ENCODE assay signal across 16 mouse cellular contexts in genomic region chr5:90641218-90641610, GRCm38 (mm10). TPM values are rescaled to one million over a fixed set of nuclear protein-coding genes. Genes with fewer than 3 reads are reported as not detected.
A peak's percentile ranks its signal among the peaks of the same experiment; 100 is the strongest.
DNase-seq lines count a peak whose midpoint lies in the region; ATAC-seq and TF ChIP-seq lines count a peak whose summit lies in the region.
"Had no signal": no experiment of that assay in that cellular context is flagged by ENCODE, and none has a peak within 500 bp of the region (broad histone marks: within the 10 kb centered on the region; RNA-seq: fewer than 3 reads in every experiment).

No protein-coding gene starts in this region.

- no peaks in the 10 kb centered on the region for H3K27me3 ChIP-seq in heart, embryonic 16.5 days (ENCODE audit: control insufficient read depth, insufficient read depth, low read length)
- no peaks in the 10 kb centered on the region for H3K27me3 ChIP-seq in lung, embryonic 15.5 days
- no peaks in the 10 kb centered on the region for H3K27me3 ChIP-seq in intestine, postnatal 0 days (replicated peaks; ENCODE audit: control insufficient read depth, insufficient read depth, low read length)
- no peaks in the 10 kb centered on the region for H3K27me3 ChIP-seq in stomach, embryonic 14.5 days (ENCODE audit: control insufficient read depth, insufficient read depth, low read length)
- H3K27me3 ChIP-seq: forebrain, embryonic 15.5 days; hindbrain, embryonic 12.5 days had no signal

- no peaks in the 10 kb centered on the region; the same call in 1 of the 2 replicates for H3K4me1 ChIP-seq in heart, embryonic 16.5 days (ENCODE audit: control insufficient read depth, insufficient read depth, low read length)
- peaks cover 12% of the 10 kb centered on the region for H3K4me1 ChIP-seq in lung, embryonic 15.5 days
- no peaks in the 10 kb centered on the region; the same call in 1 of the 2 replicates for H3K4me1 ChIP-seq in lung, adult 2 months (ENCODE audit: control insufficient read depth, insufficient read depth, low read length)
- H3K4me1 ChIP-seq in intestine, postnatal 0 days (replicated peaks; ENCODE audit: control insufficient read depth, insufficient read depth, low read length), result no peaks in the 10 kb centered on the region
- no peaks in the 10 kb centered on the region; the same call in 1 of the 2 replicates for H3K4me1 ChIP-seq in stomach, embryonic 14.5 days (ENCODE audit: control insufficient read depth, insufficient read depth, low read length)

- WGBS in heart, embryonic 16.5 days, result 49% methylated on average over 10 of the region's 10 CpGs
- 40% methylated on average over 10 of the region's 10 CpGs for WGBS in lung, embryonic 15.5 days
- WGBS in lung, adult 2 months, result 48% methylated on average over 10 of the region's 10 CpGs
- 7% methylated on average over 10 of the region's 10 CpGs for WGBS in intestine, postnatal 0 days
- 33% methylated on average over 10 of the region's 10 CpGs for WGBS in stomach, embryonic 14.5 days

- no peak for TF ChIP-seq POLR2A in lung, adult 2 months (IDR thresholded peaks at IDR 0.05; ENCODE audit: borderline replicate concordance, extremely low read depth, low read depth, low read length)

- no peak for ATAC-seq in heart, embryonic 16.5 days (replicated peaks; ENCODE audit: extremely low read depth, insufficient read depth, low FRiP score)
- 0 out of 2 replicates have a peak, but pooled peaks have one; percentile 8 for ATAC-seq in lung, embryonic 15.5 days (ENCODE audit: borderline replicate concordance, extremely low read depth, low FRiP score, low TSS enrichment)
- peak; percentile 85 for ATAC-seq in intestine, postnatal 0 days
- ATAC-seq in stomach, embryonic 14.5 days (ENCODE audit: insufficient number of reproducible peaks, insufficient read depth, low FRiP score, low read depth), result no peak; the same call in 1 of the 2 replicates

- no peak overlapping the region for H3K9ac ChIP-seq in heart, embryonic 16.5 days (ENCODE audit: low read length)
- no peak overlapping the region for H3K9ac ChIP-seq in lung, embryonic 15.5 days
- H3K9ac ChIP-seq in intestine, postnatal 0 days (ENCODE audit: low read depth, low read length), result 0 out of 2 replicates have a peak overlapping the region, but pooled peaks have one; percentile 4
- H3K9ac ChIP-seq in stomach, embryonic 14.5 days (replicated peaks; ENCODE audit: low read depth, low read length), result no peak overlapping the region

- no peak overlapping the region; the same call in 1 of the 2 replicates for H3K4me3 ChIP-seq in heart, embryonic 16.5 days (ENCODE audit: low read length)
- H3K4me3 ChIP-seq in lung, embryonic 15.5 days, result no peak overlapping the region
- no peak overlapping the region for H3K4me3 ChIP-seq in lung, adult 2 months (replicated peaks; ENCODE audit: extremely low read depth, low read depth, low read length)
- H3K4me3 ChIP-seq in intestine, postnatal 0 days (ENCODE audit: low read depth, low read length), result peak overlapping the region; percentile 49; the same call in 1 of the 2 replicates
- no peak overlapping the region for H3K4me3 ChIP-seq in stomach, embryonic 14.5 days (ENCODE audit: low read depth, low read length)

- H3K27ac ChIP-seq in heart, embryonic 16.5 days (ENCODE audit: low read length), result no peak overlapping the region
- H3K27ac ChIP-seq in lung, embryonic 15.5 days, result no peak overlapping the region
- H3K27ac ChIP-seq in intestine, postnatal 0 days (ENCODE audit: low read depth, low read length), result peak overlapping the region; percentile 90
- peak overlapping the region; percentile 49; the same call in 1 of the 2 replicates for H3K27ac ChIP-seq in stomach, embryonic 14.5 days (ENCODE audit: low read length)
- H3K27ac ChIP-seq: forebrain, embryonic 15.5 days; hindbrain, embryonic 12.5 days; layer of hippocampus, adult 2 months; neural tube, embryonic 12.5 days had no signal

- H3K36me3 ChIP-seq in heart, embryonic 16.5 days (ENCODE audit: control insufficient read depth, insufficient read depth), result no peaks in the 10 kb centered on the region
- no peaks in the 10 kb centered on the region for H3K36me3 ChIP-seq in lung, embryonic 15.5 days
- H3K36me3 ChIP-seq in intestine, postnatal 0 days (ENCODE audit: control insufficient read depth, insufficient read depth), result no peaks in the 10 kb centered on the region
- no peaks in the 10 kb centered on the region for H3K36me3 ChIP-seq in stomach, embryonic 14.5 days (ENCODE audit: control insufficient read depth, insufficient read depth, low read length)
- H3K36me3 ChIP-seq: forebrain, embryonic 15.5 days; hindbrain, embryonic 12.5 days; neural tube, embryonic 12.5 days had no signal

- TF ChIP-seq CTCF in lung, adult 2 months (IDR thresholded peaks at IDR 0.05; ENCODE audit: insufficient read depth, low read length), result no peak
- no peak for TF ChIP-seq CTCF in intestine, postnatal 0 days (IDR thresholded peaks at IDR 0.05; ENCODE audit: low read depth)

- no peak for DNase-seq in heart, postnatal 10 days
- DNase-seq in lung, adult 2 months, result no peak
- no peak for DNase-seq in adrenal gland, adult 18-20 months (ENCODE audit: low spot score in 2 of 2)
- no peak for DNase-seq in urinary bladder, postnatal 14 days (ENCODE audit: low spot score)
- DNase-seq: adrenal gland, adult 8-10 months; gastrocnemius, postnatal 14 days; thymus, postnatal 36 days had no signal

- intact Hi-C loops in heart, postnatal 10 days (cut with DNase I), result no loop called here

- peak overlapping the region; percentile 86; the same call in 1 of the 2 replicates for H3K4me2 ChIP-seq in heart, embryonic 16.5 days (ENCODE audit: low read depth, low read length)
- peak overlapping the region; percentile 65; the same call in 1 of the 2 replicates for H3K4me2 ChIP-seq in lung, embryonic 15.5 days
- H3K4me2 ChIP-seq in intestine, postnatal 0 days (replicated peaks; ENCODE audit: low read depth), result peak overlapping the region; percentile 65
- H3K4me2 ChIP-seq in stomach, embryonic 14.5 days (replicated peaks; ENCODE audit: low read depth, low read length), result peak overlapping the region; percentile 68

- no peaks in the 10 kb centered on the region for H3K9me3 ChIP-seq in heart, embryonic 16.5 days (replicated peaks; ENCODE audit: control insufficient read depth, low read length)
- H3K9me3 ChIP-seq in lung, embryonic 15.5 days, result no peaks in the 10 kb centered on the region
- no peaks in the 10 kb centered on the region for H3K9me3 ChIP-seq in intestine, postnatal 0 days (ENCODE audit: control insufficient read depth)
- H3K9me3 ChIP-seq in stomach, embryonic 14.5 days (ENCODE audit: control insufficient read depth, low read depth, low read length), result no peaks in the 10 kb centered on the region
- H3K9me3 ChIP-seq: forebrain, embryonic 15.5 days; hindbrain, embryonic 12.5 days; neural tube, embryonic 12.5 days had no signal

RNA-seq across cellular contexts. Expression of gene Rassf6, which starts 0.8 kb away (rescaled TPM):
- polyA plus RNA-seq in heart, embryonic 16.5 days (2015; fragmentation: Nextera tagmentation; extraction: Ambion mirVana), result 0.62 and 1.6 TPM in 2 replicates
- under 1 TPM in 1 of 2 experiments, not detected in 1; 0.38 TPM for total RNA-seq in heart, postnatal 10 days (2021)
- 3.8 and 4.2 TPM in 2 replicates for polyA plus RNA-seq in lung, embryonic 15.5 days (2015; fragmentation: Nextera tagmentation; extraction: Ambion mirVana)
- polyA plus RNA-seq in lung, adult 2 months (2012; rRNA removed), result 1.3 and 1.8 TPM in 2 replicates
- polyA plus RNA-seq in intestine, postnatal 0 days (2015; fragmentation: Nextera tagmentation; extraction: Ambion mirVana), result 28.7 and 30.7 TPM in 2 replicates
- polyA plus RNA-seq in stomach, embryonic 14.5 days (2014; fragmentation: Nextera tagmentation; extraction: Ambion mirVana), result 5.5 and 5.8 TPM in 2 replicates
- 1 to 10 TPM; 3.7 to 7.4 TPM for total RNA-seq in adrenal gland, adult 18-20 months (2021)
- total RNA-seq: gastrocnemius, postnatal 14 days; megakaryocyte, adult 5-6 weeks had no signal

Comparison
In these comparisons a context has a peak if more than half of its experiments do, and no peak if none do; other contexts are left out.
1. ATAC-seq: peak in lung, embryonic 15.5 days (single experiment) and intestine, postnatal 0 days (single experiment); none in heart, embryonic 16.5 days (single experiment) and stomach, embryonic 14.5 days (single experiment).
2. H3K27ac ChIP-seq: peak in intestine, postnatal 0 days (single experiment) and stomach, embryonic 14.5 days (single experiment); none in heart, embryonic 16.5 days (single experiment) and lung, embryonic 15.5 days (single experiment).
3. Peak in every context shown above with its lines, with median percentiles within 50 percentile points of each other: H3K4me2 ChIP-seq.